Mouse (Mus musculus) heart, embryonic 11.5 days (tissue): Measurements from ENCODE around the gene Creb5. TPM values are rescaled to one million over a fixed set of nuclear protein-coding genes. Genes with fewer than 3 reads are reported as not detected.

ENCODE experiments used
- ATAC-seq: fragments of 200-750 bp; cut with Nextera tagmentation; replicated peaks from 2 replicates; pipeline ENCODE4 v1.8.0; 2017; ENCODE audit warnings: moderate library complexity; ENCODE audit not compliant: insufficient number of reproducible peaks, low FRiP score, low TSS enrichment
- H3K27ac ChIP-seq: fragments of 300-500 bp; sonication (generic); 2 replicates; pipeline ENCODE4 v1.5.1; 2014; ENCODE audit warnings: mild to moderate bottlenecking, low read depth, low read length
- H3K27me3 ChIP-seq: fragments of 300-500 bp; sonication (generic); 2 replicates; pipeline ENCODE4 v1.6.1; 2014; ENCODE audit warnings: mild to moderate bottlenecking, low read length, mixed read lengths; ENCODE audit not compliant: control insufficient read depth, insufficient read depth
- H3K36me3 ChIP-seq: fragments of 300-500 bp; sonication (generic); 2 replicates; pipeline ENCODE4 v1.6.1; 2014; ENCODE audit warnings: mild to moderate bottlenecking, low read length, moderate library complexity, mixed read lengths; ENCODE audit not compliant: control insufficient read depth, insufficient read depth
- H3K4me1 ChIP-seq: fragments of 300-500 bp; sonication (generic); 2 replicates; pipeline ENCODE4 v1.6.1; 2014; ENCODE audit warnings: low read length; ENCODE audit not compliant: control insufficient read depth, insufficient read depth
- H3K4me2 ChIP-seq: fragments of 300-500 bp; sonication (generic); 2 replicates; pipeline ENCODE4 v1.6.1; 2014; ENCODE audit warnings: mild to moderate bottlenecking, moderate library complexity
- H3K4me3 ChIP-seq: fragments of 300-500 bp; sonication (generic); 2 replicates; pipeline ENCODE4 v1.5.1; 2014; ENCODE audit warnings: low read depth, low read length
- H3K9ac ChIP-seq: fragments of 300-500 bp; sonication (generic); 2 replicates; pipeline ENCODE4 v1.6.1; 2014; ENCODE audit warnings: mild to moderate bottlenecking, low read depth, low read length, moderate library complexity
- H3K9me3 ChIP-seq: fragments of 300-500 bp; sonication (generic); replicated peaks from 2 replicates; pipeline ENCODE4 v1.6.1; 2016; ENCODE audit warnings: low read length; ENCODE audit not compliant: control insufficient read depth
- WGBS: fragments of 180-500 bp; shearing (Covaris S2); extraction: QIAGEN DNeasy Blood & Tissue Kit; methylation state at CpG from one replicate; pipeline ENCODE4 v1.1.7; 2014; ENCODE audit not compliant: insufficient replicate concordance; 5-methylcytosine and 5-hydroxymethylcytosine counted together
- polyA plus RNA-seq: library from polyadenylated mRNA; unstranded; fragments of >200 nt; fragmentation: Nextera tagmentation; extraction: Ambion mirVana; gene quantifications from 2 replicates; pipeline ENCODE4 v1.2.1, GENCODE M21; 2014

Creb5 gene
- polyA plus RNA-seq, 1 experiment from 2014 or later, result 30.3 TPM

DNA sequence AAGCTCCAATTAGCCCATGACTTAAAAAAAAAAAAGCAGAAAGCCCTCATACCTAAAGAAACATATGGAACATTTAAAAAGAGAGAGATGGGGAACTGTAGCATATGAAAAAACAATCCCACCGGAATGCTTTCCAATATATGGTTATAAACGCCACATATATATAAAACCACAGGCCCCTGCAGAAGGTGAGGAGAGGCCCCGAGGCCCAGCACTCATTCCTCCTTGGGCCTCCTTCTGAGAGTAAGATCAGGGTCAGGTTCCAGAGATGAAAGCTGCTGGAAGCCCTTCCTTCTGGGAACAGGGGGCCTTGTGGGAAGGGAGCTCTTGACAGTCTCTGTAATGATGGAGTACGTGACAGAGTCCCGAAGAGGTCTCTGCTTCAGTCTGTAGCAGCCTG lies 76.5 kb downstream of the Creb5 start:
- peaks cover 3% of the 10 kb centered on the region; the same call in 1 of the 2 replicates for H3K4me1 ChIP-seq
- H3K27ac ChIP-seq, result no peak overlapping the region
- H3K4me3 ChIP-seq, result no peak overlapping the region
- no peaks in the 10 kb centered on the region for H3K9me3 ChIP-seq
- WGBS, result 59% methylated on average over 5 of the region's 5 CpGs
- no peaks in the 10 kb centered on the region for H3K27me3 ChIP-seq
- H3K9ac ChIP-seq, result no peak overlapping the region
- H3K36me3 ChIP-seq, result no peaks in the 10 kb centered on the region
- no peak overlapping the region for H3K4me2 ChIP-seq
- ATAC-seq, result no peak

DNA sequence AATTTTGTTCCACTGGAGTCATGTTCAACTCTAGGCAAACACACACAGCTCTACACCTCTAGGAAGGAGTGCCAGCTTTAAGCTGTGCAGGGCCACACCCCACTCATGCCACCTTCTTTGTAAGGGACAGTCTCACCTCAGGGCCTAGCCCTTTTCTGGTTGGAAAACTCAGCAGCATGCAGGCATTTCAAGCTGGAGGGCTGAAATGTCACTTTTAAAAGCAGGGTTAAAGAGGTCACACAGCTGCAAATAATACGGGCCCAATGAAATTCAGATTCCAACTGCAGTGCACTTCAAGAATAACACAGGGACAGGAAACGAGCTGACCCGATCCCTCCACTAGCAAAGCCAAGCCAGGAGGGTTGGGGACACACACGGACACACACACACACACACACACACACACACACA lies 76.9 kb downstream of the Creb5 start:
- 50% methylated on average over 4 of the region's 4 CpGs for WGBS
- Histone ChIP-seq H3K27ac (no peak overlapping the region), H3K9me3 (no peaks in the 10 kb centered on the region), H3K36me3 (no peaks in the 10 kb centered on the region), H3K9ac (no peak overlapping the region), H3K4me3 (no peak overlapping the region), H3K4me2 (no peak overlapping the region), H3K4me1 (peaks cover 3% of the 10 kb centered on the region; the same call in 1 of the 2 replicates), H3K27me3 (no peaks in the 10 kb centered on the region)
- no peak for ATAC-seq

GRCm38 (mm10) chr6:53369147-53369546 lies 82.1 kb downstream of the Creb5 start:
- H3K9ac ChIP-seq, result no peak overlapping the region
- no peaks in the 10 kb centered on the region for H3K27me3 ChIP-seq
- no peak overlapping the region for H3K4me2 ChIP-seq
- 76% methylated on average over 5 of the region's 5 CpGs for WGBS
- no peak overlapping the region for H3K4me3 ChIP-seq
- H3K4me1 ChIP-seq, result 0 out of 2 replicates have a peak, but pooled peaks cover 2% of the 10 kb centered on the region
- no peaks in the 10 kb centered on the region for H3K9me3 ChIP-seq
- H3K27ac ChIP-seq, result no peak overlapping the region
- no peak for ATAC-seq
- H3K36me3 ChIP-seq, result no peaks in the 10 kb centered on the region

- no peak overlapping the region for H3K4me3 ChIP-seq
- no peaks in the 10 kb centered on the region for H3K36me3 ChIP-seq
- ATAC-seq, result no peak
- WGBS, result 77% methylated on average over 5 of the region's 5 CpGs
- H3K9me3 ChIP-seq, result no peaks in the 10 kb centered on the region
- no peak overlapping the region for H3K9ac ChIP-seq
- H3K4me1 ChIP-seq, result 0 out of 2 replicates have a peak, but pooled peaks cover 2% of the 10 kb centered on the region
- no peak overlapping the region for H3K4me2 ChIP-seq
- H3K27ac ChIP-seq, result no peak overlapping the region
- H3K27me3 ChIP-seq, result no peaks in the 10 kb centered on the region
Measured at GRCm38 (mm10) chr6:53369928-53370327, 82.9 kb downstream of the Creb5 start.

- Histone ChIP-seq H3K4me3 (no peak overlapping the region), H3K9ac (no peak overlapping the region), H3K27me3 (no peaks in the 10 kb centered on the region), H3K4me1 (0 out of 2 replicates have a peak, but pooled peaks cover 2% of the 10 kb centered on the region), H3K9me3 (no peaks in the 10 kb centered on the region), H3K36me3 (no peaks in the 10 kb centered on the region), H3K27ac (no peak overlapping the region), H3K4me2 (no peak overlapping the region)
- 85% methylated on average over 9 of the region's 9 CpGs for WGBS
- ATAC-seq, result no peak
Measured at GRCm38 (mm10) chr6:53371962-53372361, 84.9 kb downstream of the Creb5 start.

GRCm38 (mm10) chr6:53374315-53374941 lies 87.4 kb downstream of the Creb5 start:
- no peak overlapping the region for H3K4me2 ChIP-seq

GRCm38 (mm10) chr6:53389277-53389676 lies 102.2 kb downstream of the Creb5 start:
- Histone ChIP-seq H3K4me2 (no peak overlapping the region), H3K36me3 (no peaks in the 10 kb centered on the region), H3K4me1 (peaks cover 8% of the 10 kb centered on the region; the same call in 1 of the 2 replicates), H3K27ac (no peak overlapping the region), H3K4me3 (no peak overlapping the region), H3K27me3 (no peaks in the 10 kb centered on the region), H3K9me3 (no peaks in the 10 kb centered on the region), H3K9ac (no peak overlapping the region)
- no peak for ATAC-seq
- 83% methylated on average over 5 of the region's 5 CpGs for WGBS

More at GRCm38 (mm10) chr6:53374315-53374941, 87.4 kb downstream of the Creb5 start:
- H3K4me3 ChIP-seq, result no peak overlapping the region
- no peak overlapping the region for H3K27ac ChIP-seq
- 0 out of 2 replicates have a peak, but pooled peaks cover 2% of the 10 kb centered on the region for H3K4me1 ChIP-seq
- 69% methylated on average over 3 of the region's 3 CpGs for WGBS
- no peaks in the 10 kb centered on the region for H3K36me3 ChIP-seq
- ATAC-seq, result no peak
- H3K9me3 ChIP-seq, result no peaks in the 10 kb centered on the region
- H3K9ac ChIP-seq, result no peak overlapping the region
- no peaks in the 10 kb centered on the region for H3K27me3 ChIP-seq

DNA sequence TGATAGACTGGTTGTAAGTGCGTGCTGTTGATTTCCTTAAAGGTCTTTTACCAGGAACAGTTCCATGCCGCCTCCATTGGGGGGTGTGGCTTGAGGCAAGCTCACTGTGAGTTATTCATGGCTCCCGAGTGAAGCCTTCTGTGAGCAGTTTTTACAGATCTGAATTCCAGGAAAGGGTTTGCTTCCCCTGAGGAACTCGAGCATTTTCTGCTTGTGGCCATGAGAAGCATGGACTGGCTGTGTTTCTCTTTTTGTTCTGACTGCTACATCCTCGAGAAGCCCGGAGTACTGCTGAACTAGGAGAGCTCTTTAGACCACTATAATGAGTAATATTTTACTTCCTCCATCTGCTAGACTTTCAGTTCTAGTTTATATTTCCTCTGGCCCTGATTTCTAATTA lies 103.3 kb downstream of the Creb5 start:
- H3K9me3 ChIP-seq, result no peaks in the 10 kb centered on the region
- H3K27me3 ChIP-seq, result no peaks in the 10 kb centered on the region
- no peaks in the 10 kb centered on the region for H3K36me3 ChIP-seq
- H3K9ac ChIP-seq, result no peak overlapping the region
- peaks cover 9% of the 10 kb centered on the region; the same call in 1 of the 2 replicates for H3K4me1 ChIP-seq
- peak overlapping the region; percentile 21; the same call in 1 of the 2 replicates for H3K4me2 ChIP-seq
- H3K27ac ChIP-seq, result no peak overlapping the region
- no peak for ATAC-seq
- H3K4me3 ChIP-seq, result no peak overlapping the region
- 22% methylated on average over 6 of the region's 6 CpGs for WGBS

DNA sequence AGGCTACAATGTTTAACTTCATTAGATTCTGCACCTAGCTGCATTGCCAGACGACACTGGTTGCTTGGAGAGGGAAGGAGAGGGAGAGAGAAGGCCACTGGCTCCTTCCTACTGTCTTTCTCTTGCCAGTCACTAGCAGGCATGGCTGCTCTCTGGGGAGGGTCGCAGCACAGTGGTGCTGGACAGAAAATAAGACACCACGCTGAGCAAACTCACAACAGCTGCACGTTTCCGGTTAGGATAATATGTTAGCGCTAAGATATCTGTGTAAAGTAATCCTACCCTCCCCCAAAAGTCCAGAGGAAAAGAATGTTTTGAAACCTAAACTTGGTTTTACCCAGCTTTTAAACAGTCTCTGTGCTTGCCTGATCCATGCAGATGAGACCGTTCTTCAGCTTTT lies 107.0 kb downstream of the Creb5 start:
- H3K4me1 ChIP-seq, result peaks cover 9% of the 10 kb centered on the region; the same call in 1 of the 2 replicates
- H3K36me3 ChIP-seq, result no peaks in the 10 kb centered on the region
- no peak for ATAC-seq
- no peak overlapping the region for H3K4me2 ChIP-seq
- H3K9ac ChIP-seq, result no peak overlapping the region
- no peaks in the 10 kb centered on the region for H3K9me3 ChIP-seq
- no peak overlapping the region for H3K4me3 ChIP-seq
- no peak overlapping the region for H3K27ac ChIP-seq
- no peaks in the 10 kb centered on the region for H3K27me3 ChIP-seq
- WGBS, result 28% methylated on average over 7 of the region's 7 CpGs
